Mouse (Mus musculus) lung, postnatal 0 days (tissue): ENCODE results near the gene Pde2a.

Experiments used
- CTCF ChIP-seq: IDR thresholded peaks from 2 replicates; pipeline ENCODE4 v1.5.1; 2016; ENCODE audit warnings: antibody characterized with exemption, mild to moderate bottlenecking
- EP300 ChIP-seq: IDR thresholded peaks from 2 replicates; pipeline ENCODE4 v1.6.1; 2016; ENCODE audit warnings: antibody characterized with exemption, mild to moderate bottlenecking, control low read depth

- TF ChIP-seq CTCF (no peak), EP300 (no peak)
Measured at GRCm38 (mm10) chr7:101537541-101537940, 116.0 kb downstream of the Pde2a start.
